Mouse (Mus musculus) liver, adult (tissue): Measurements from ENCODE around the gene Fgf5.

Experiments
- GATA4 ChIP-seq: IDR thresholded peaks from 2 replicates; pipeline ENCODE4 v1.6.1; 2014; ENCODE audit warnings: mild to moderate bottlenecking, low read length; ENCODE audit not compliant: insufficient replicate concordance

Fgf5 gene

DNA sequence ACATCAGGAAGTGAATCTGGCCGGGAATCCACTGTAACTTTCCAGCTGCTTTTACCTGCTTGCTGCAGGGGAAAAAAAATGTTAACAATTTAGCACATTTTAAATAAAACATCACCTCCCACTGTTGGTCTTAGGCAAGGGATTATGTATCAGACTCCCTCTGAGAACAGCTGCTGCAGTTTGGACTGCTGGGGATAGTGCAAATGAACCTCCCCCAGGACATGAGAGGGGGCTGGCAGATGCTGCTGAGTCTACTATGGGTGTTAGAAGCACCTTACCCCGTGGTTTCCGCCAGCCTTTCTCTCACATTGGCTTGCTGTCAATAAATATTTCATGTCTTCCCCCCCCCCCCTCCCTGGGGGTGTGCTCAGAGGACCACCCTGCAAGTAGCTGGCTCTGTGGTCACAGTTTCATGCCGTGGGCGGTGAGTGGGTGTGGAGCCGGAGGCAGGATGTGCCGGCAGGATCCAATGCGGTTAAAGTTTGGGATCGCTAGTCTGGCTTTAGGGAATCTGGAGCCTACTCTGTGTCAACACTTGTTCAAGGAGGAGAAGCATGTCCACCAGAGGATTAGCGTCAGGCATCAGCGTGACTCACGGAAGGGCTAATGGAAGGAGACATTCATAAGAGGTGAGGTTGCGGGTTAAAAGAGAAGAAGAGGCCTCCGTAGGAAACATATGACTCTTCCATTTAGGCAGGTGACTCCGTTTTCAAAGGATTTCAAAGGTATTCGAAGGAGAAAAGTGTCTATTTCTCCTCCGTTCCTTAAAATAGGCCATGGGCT lies 29.9 kb downstream of the Fgf5 start:
- TF ChIP-seq GATA4, result no peak

GRCm38 (mm10) chr5:98290642-98291041 lies 36.7 kb downstream of the Fgf5 start:
- TF ChIP-seq GATA4, result no peak

GRCm38 (mm10) chr5:98292388-98293048 lies 38.5 kb downstream of the Fgf5 start:
- no peak for TF ChIP-seq GATA4

- no peak for TF ChIP-seq GATA4
Measured at GRCm38 (mm10) chr5:98293049-98293715, 39.2 kb downstream of the Fgf5 start.

DNA sequence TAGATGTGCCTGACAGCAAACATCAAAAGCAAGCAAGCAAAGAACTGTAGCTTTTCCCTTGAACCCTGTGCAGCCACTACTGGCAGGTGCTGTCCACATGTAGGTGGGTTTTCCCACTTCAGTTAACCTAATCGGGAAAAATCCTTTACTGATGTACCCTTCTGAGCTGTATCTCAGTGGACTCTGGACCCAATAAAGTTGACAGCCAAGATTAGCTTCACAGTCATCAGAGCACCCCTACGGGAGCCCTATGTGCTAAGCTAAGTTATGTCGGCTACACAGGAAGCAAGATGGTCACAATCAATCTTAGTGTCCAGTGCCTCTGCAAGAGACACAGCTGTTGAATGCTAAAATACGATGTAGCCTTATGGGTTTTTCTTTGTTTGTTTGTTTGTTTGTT lies 46.1 kb downstream of the Fgf5 start:
- TF ChIP-seq GATA4, result no peak

- no peak for TF ChIP-seq GATA4
Measured at GRCm38 (mm10) chr5:98305673-98306072, 51.7 kb downstream of the Fgf5 start.

- TF ChIP-seq GATA4, result no peak
Measured at GRCm38 (mm10) chr5:98306528-98306927, 52.5 kb downstream of the Fgf5 start.

DNA sequence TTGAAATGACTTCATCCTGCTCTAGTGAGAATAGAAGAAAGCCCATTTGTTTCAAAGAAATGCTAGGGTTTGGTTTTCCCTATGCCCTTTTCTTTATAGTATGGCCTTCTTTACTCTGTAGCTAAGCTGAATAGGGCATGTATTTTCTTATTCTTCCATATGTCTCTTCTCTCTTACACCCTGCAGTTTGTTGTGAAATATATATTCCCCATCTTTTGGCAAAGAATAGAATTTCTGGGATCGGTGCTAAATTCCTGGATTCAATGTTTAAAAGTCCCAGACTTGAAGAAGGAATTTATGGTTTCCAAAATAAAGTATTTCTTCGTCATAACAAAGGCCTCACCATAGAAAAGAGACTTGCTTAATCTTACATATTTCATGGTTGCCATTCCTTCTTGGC lies 72.6 kb downstream of the Fgf5 start:
- no peak for TF ChIP-seq GATA4
